Mouse (Mus musculus) embryonic stem cell, embryonic (primary cell): Measurements from ENCODE around the gene Ptprn2.

ENCODE experiments used
- CTCF ChIA-PET, 4 experiments: fragments of 300-600 bp in 2 of 4; fragments of 350-600 bp in 2 of 4; sonication (Branson Sonifier 250); formaldehyde crosslinking; loops; one replicate each; lab custom pipeline; 2022; ENCODE audit warnings: inconsistent platforms in 2 of 4; lab: Charles Lee
- POLR2A ChIA-PET, 4 experiments: fragments of 300-600 bp in 2 of 4; fragments of 350-600 bp in 2 of 4; sonication (Branson Sonifier 250); formaldehyde crosslinking; loops; one replicate each; lab custom pipeline; 2022; ENCODE audit warnings: antibody characterized with exemption in 4 of 4, inconsistent platforms in 1 of 4; lab: Charles Lee

The Ptprn2 gene

GRCm38 (mm10) chr12:117207421-117208120 is 722.1 kb downstream of the Ptprn2 start:
- ChIA-PET CTCF (interaction anchor here in 1 of 4 experiments (0.5 to 0.6 kb wide), 2 partner anchors 465 to 1323 kb away, joined by 3 to 4 read pairs; no protein-coding TSS in a partner anchor), POLR2A (no interaction called here)

GRCm38 (mm10) chr12:117210467-117210866 is 724.9 kb downstream of the Ptprn2 start:
- CTCF ChIA-PET = no interaction called here
- POLR2A ChIA-PET = no interaction called here

- POLR2A ChIA-PET = interaction anchor here in 1 of 4 experiments (0.9 kb wide), 1 partner anchor 54 kb away, joined by 3 read pairs; no protein-coding TSS in a partner anchor
- CTCF ChIA-PET = interaction anchor here in 3 of 4 experiments (0.6 to 1.6 kb wide), 4 partner anchors 44 to 105 kb away, joined by 3 to 11 read pairs (median 5); no protein-coding TSS in a partner anchor
These were observed 728.0 kb downstream of the Ptprn2 start for GRCm38 (mm10) chr12:117213531-117213930.

GRCm38 (mm10) chr12:117214272-117214671 is 728.8 kb downstream of the Ptprn2 start:
- ChIA-PET POLR2A (interaction anchor here in 1 of 4 experiments (0.9 kb wide), 1 partner anchor 54 kb away, joined by 3 read pairs; no protein-coding TSS in a partner anchor), CTCF (interaction anchor here in 3 of 4 experiments (0.7 to 1.6 kb wide), 3 partner anchors 43 to 47 kb away, joined by 3 to 5 read pairs (median 5); no protein-coding TSS in a partner anchor)

- POLR2A ChIA-PET = no interaction called here
- CTCF ChIA-PET = no interaction called here
These were observed 729.4 kb downstream of the Ptprn2 start for GRCm38 (mm10) chr12:117214919-117215318.

- POLR2A ChIA-PET = no interaction called here
- CTCF ChIA-PET = no interaction called here
These were observed 736.4 kb downstream of the Ptprn2 start for GRCm38 (mm10) chr12:117221909-117222308.

- CTCF ChIA-PET = no interaction called here
- POLR2A ChIA-PET = no interaction called here
These were observed 738.5 kb downstream of the Ptprn2 start for GRCm38 (mm10) chr12:117224036-117224435.

- POLR2A ChIA-PET = no interaction called here
These were observed 741.7 kb downstream of the Ptprn2 start for GRCm38 (mm10) chr12:117227236-117227635.

GRCm38 (mm10) chr12:117229442-117229841 is 743.9 kb downstream of the Ptprn2 start:
- ChIA-PET POLR2A (interaction anchor here in 2 of 4 experiments (0.5 to 1.2 kb wide), 2 partner anchors 26 to 93 kb away, joined by 4 to 6 read pairs; no protein-coding TSS in a partner anchor), CTCF (no interaction called here)

More at GRCm38 (mm10) chr12:117227236-117227635, 741.7 kb downstream of the Ptprn2 start:
- CTCF ChIA-PET = interaction anchor here in 1 of 4 experiments (1.2 kb wide), 1 partner anchor 126 kb away, joined by 3 read pairs; no protein-coding TSS in a partner anchor

GRCm38 (mm10) chr12:117230282-117230681 is 744.8 kb downstream of the Ptprn2 start:
- ChIA-PET POLR2A (no interaction called here), CTCF (no interaction called here)

GRCm38 (mm10) chr12:117231850-117232249 is 746.3 kb downstream of the Ptprn2 start:
- POLR2A ChIA-PET = no interaction called here

GRCm38 (mm10) chr12:117235114-117235513 is 749.6 kb downstream of the Ptprn2 start:
- ChIA-PET POLR2A (interaction anchor here in 3 of 4 experiments (0.6 to 2.2 kb wide), 5 partner anchors 22 to 83 kb away, joined by 3 to 11 read pairs (median 6); no protein-coding TSS in a partner anchor), CTCF (interaction anchor here in 1 of 4 experiments (0.5 to 0.8 kb wide), 2 partner anchors 26 to 535 kb away, joined by 4 to 5 read pairs; no protein-coding TSS in a partner anchor)

More at GRCm38 (mm10) chr12:117231850-117232249, 746.3 kb downstream of the Ptprn2 start:
- CTCF ChIA-PET = interaction anchor here in 1 of 4 experiments (0.6 kb wide), 1 partner anchor 970 kb away, joined by 3 read pairs; no protein-coding TSS in a partner anchor

GRCm38 (mm10) chr12:117236020-117236734 is 750.7 kb downstream of the Ptprn2 start:
- ChIA-PET POLR2A (interaction anchor here in 3 of 4 experiments (1.2 to 2.2 kb wide), 3 partner anchors 25 kb away, joined by 3 to 11 read pairs (median 6); no protein-coding TSS in a partner anchor), CTCF (interaction anchor here in 1 of 4 experiments (0.9 kb wide), 1 partner anchor 21 kb away, joined by 3 read pairs; no protein-coding TSS in a partner anchor)

GRCm38 (mm10) chr12:117236981-117237380 is 751.5 kb downstream of the Ptprn2 start:
- POLR2A ChIA-PET = interaction anchor here in 2 of 4 experiments (1.2 to 2.2 kb wide), 2 partner anchors 24 kb away, joined by 3 to 6 read pairs; no protein-coding TSS in a partner anchor
- CTCF ChIA-PET = no interaction called here

GRCm38 (mm10) chr12:117239927-117240715 is 754.6 kb downstream of the Ptprn2 start:
- POLR2A ChIA-PET = interaction anchor here in 2 of 4 experiments (0.5 to 1.4 kb wide), 6 partner anchors 10 to 65 kb away, joined by 3 to 8 read pairs (median 4); no protein-coding TSS in a partner anchor
- CTCF ChIA-PET = interaction anchor here in 1 of 4 experiments (0.6 kb wide), 1 partner anchor 26 kb away, joined by 3 read pairs; no protein-coding TSS in a partner anchor

- ChIA-PET POLR2A (no interaction called here), CTCF (no interaction called here)
These were observed 756.7 kb downstream of the Ptprn2 start for GRCm38 (mm10) chr12:117242181-117242580.

- ChIA-PET POLR2A (no interaction called here), CTCF (no interaction called here)
These were observed 760.5 kb downstream of the Ptprn2 start for GRCm38 (mm10) chr12:117245885-117246478.
